Mouse (Mus musculus) megakaryocyte progenitor cell, adult 5-6 weeks (primary cell): ENCODE measurements at regions not wholly inside any gene's neighbourhood (a gene's known extent, or its start where the extent isn't known, plus 50 kb on each side); places are given as distances from the start of the nearest gene placed in this dataset.
"Not testable (repeated sequence)": the region's sequence is repeated elsewhere in the genome, so short reads cannot be mapped to it uniquely, and the experiment has no call there.

Source experiments
- ATAC-seq: replicated peaks from 2 replicates; pipeline ENCODE4 v1.8.0; 2016; ENCODE audit warnings: mild to moderate bottlenecking, moderate TSS enrichment, inconsistent platforms; ENCODE audit not compliant: poor library complexity

DNA sequence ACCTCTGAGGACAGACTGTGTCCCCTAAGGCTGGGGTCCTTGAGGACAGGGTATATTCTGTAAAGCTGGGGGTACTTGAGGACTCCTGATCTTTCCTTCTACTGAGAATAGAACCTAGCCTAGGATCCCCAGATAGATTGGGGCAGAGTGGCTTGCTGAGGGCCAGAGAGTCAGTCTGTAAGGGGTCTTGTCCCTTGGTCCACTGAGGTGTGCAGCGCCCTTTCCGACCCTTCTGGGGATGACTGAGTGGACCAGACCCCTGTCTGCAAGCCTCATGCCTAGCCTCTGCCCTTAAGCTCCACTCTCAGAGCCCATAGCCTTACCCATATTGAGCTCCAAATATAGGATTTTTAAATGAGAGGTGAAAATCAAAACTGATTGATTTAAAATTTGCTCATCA lies 152.2 kb upstream of the Mocs1 start:
- ATAC-seq = no peak

DNA sequence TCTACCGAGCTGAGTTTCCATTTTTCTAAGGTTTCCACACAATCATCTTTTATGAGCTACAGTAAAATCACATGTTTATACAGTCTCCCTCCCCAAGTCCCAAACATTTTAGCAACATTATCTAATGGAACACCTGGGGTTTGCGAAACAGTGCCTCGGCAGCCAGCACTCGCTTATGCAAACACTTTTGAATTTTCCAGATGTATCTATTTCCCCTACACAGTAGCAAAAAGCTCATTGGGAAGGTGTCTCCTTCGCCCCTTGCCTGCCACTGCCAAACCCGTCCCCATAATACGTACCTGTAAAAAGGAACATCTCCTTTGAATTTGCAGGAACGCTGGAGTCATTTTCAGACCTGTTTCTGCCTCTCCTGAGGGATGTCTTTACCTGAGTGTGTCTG lies 149.6 kb upstream of the Mocs1 start:
- ATAC-seq = no peak

DNA sequence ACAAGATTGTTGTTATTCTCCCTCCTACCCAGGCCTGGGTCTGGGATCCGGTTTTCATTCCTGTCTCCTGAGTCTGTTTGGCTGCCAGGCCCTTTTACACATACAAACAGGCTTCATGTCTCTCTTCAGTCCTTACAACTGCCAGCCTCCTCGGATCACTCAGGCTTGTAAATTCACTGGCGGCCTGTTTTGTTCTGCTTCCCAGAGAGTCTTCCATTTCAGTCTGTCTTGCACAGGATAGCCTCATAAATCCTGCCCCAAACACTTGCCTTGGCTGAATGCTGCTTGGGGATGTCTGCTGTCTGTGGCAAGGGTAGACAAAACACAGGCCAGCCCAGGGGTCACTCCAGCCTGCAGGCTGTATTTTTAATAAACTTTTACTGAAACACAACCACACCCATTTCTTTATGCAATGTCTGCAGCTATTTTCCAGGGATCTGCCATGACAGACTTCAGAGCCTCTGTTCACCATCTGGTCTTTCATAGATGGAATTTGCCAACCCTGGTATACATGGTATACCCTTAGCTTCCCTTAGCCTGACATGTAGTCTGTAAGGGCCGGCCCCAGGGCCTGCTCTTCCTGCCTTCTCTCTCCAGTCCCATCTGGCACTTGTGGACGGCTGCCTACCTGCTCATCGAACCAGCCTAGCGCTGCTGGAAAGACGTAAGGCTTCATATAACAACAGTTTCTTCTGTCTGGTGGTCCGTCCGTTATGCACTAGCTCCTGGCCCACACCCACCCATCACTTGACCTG lies 149.0 kb upstream of the Mocs1 start:
- ATAC-seq = no peak

DNA sequence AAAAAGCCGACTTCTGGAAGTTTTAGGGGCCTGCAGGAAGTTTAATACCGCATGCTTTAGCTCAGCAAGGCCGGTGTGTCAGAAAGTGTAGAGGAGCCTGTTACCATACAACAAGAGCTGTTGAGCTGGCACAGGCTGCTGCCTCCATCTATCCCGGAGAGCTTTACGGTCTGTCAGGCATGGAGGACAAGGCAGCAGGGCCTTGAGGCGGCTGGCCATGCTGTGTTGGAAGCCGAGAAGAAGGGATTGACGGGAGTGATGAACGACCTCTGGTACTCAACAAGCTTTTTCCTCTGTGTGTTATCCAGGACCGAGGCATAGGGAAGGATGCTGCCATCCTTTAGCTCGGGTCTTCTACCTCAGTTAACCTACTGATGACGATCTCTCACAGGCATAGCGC lies 146.8 kb upstream of the Mocs1 start:
- no peak for ATAC-seq

DNA sequence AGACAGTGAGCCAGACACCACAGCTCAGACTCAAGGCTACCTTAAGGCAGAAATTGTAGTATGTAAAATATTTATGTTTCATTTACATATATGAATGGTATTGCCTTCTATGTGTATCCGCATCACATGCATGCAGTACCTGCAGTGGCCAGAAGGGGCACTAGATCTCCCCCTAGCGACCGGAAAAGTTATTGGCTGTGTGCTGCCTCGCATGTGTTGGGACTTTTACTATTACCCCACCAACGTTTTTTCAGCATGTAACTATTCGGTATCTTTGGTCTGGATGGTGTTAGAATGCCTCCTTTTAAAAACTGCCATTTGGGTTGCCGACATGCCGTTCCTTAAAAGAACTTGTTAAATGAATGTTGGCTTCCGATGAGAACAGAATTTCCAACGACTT lies 145.7 kb upstream of the Mocs1 start:
- ATAC-seq = no peak

DNA sequence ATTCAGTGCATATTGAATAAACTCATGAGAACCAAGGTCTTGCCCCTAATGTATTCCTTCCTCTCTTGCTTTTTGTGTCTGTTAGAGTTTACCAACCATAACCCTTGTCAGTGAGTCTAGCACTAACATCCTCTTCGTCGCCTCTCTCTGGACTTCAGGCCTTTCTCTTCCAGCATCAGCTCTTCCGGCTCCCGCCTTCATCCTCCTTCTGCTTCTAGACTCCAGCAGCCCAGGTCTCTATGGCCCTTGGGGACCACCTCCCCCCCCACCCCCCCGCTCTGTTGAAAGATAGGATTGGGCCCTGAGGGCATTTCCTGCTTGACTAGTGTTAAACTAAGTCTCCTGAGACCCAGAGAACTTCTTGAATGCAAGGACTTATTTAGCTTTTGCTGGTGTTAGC lies 144.7 kb upstream of the Mocs1 start:
- no peak for ATAC-seq

DNA sequence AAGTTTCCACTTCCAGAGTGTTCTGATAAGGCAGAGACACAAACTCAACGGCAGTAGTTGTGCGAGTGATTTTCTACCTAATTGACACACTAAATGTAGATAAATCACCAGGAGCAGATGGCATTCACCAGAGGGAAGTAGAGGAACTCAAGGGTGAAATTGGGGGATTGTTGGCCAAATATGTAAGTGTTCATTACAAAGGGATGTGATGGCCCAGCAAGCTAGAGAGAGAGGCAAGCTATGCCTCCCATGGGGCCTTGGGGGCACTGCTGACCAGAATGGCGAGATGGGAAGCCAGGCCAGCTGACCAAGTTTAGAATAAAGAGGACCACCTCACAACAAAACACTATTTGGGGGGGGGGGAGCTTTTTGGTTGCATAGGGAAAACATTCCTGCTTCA lies 136.5 kb upstream of the Mocs1 start:
- no peak for ATAC-seq

DNA sequence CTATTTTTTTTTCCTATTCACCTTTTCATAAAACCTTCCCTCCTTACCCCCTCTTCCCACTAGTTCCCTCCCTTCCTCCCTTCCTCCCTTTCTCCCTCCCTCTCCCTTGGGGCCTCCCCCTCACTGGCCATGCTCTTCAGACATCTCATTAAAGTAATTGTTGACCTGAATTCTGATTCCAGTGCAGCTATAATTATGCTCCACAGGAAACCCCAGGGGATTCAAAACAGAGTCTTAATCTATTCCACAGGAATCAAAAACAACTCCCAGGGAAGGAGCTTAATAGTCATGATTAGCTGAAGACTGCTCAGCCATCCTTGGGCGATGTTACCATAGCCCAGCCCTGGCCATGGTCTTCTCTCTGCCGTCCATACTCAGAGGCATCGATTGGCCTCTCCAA lies 123.7 kb upstream of the Mocs1 start:
- no peak for ATAC-seq

DNA sequence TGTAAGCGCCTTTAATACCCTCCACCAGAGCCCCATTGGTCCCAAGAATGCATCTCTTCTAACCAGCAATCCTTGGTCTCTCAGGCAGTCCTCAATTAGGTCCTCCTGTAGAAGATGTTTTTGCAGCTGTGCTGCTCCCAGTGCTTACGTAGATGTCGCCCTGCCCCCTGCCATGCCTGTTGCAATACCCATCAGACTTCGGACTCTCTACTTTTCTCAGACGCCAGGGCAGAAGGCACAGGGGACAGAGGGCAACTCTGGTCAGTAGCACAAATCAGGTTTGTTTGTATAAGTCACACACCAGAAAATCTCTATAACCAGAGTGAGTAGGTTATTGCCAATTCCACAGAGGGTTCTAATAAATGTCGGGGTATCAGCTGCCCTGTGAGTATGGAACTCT lies 123.0 kb upstream of the Mocs1 start:
- ATAC-seq = no peak

DNA sequence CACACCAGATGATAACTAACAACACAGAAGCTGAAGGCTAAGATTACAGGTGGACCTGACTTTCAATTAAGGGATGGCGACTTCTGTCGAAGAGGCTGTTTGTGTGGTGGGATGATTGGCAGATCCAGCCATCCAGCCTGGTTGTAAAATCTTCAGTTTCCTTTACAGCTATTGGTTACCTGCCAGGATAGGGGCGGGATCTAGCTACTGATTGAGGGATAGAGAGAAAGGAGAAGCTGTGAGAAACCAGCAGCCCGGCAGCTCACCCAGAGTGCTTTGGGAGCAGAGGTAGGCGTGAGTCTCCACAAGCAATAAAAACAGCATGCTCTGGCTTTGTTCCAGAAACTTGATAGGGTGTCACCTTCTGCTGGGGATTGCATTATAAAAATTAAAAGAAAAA lies 119.1 kb upstream of the Mocs1 start:
- no peak for ATAC-seq

DNA sequence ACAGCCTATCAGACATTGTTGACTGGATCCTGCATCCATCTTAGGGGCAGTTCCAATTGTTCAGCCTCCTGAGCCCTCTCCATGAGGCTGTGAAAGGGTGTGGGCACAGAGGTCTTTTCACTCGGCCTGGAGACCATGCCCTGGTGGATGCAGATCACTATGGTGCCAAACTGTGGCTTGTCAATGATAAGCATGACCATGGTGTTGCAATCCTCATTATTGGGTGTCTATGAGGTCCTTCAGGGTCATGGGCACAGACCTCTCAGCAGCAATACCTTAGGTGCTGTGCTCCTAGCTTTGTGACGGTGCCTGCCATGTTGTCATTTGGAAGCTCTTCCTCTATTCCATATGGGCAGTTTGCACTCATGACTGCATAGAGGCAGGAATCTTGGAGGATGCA lies 114.0 kb upstream of the Mocs1 start:
- ATAC-seq = no peak

DNA sequence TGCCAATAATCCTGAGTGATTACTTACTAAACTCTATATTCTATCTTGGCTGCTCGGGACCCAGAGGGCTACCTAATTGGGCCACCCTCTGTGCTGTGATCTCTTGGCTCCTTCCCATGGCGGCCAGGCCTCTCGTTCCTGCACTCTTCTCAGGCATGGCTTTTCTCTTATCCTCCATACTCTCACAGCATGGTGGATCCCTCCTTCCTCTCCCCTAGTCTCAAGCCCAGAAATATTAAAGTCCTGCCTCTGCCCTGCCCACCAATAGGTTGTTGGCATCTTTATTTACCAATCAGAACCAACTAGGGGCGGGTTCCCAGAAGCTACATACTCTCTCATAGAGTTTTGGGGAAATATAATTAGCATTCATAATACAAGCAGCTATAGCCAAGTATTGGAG lies 100.6 kb upstream of the Mocs1 start:
- no peak for ATAC-seq

DNA sequence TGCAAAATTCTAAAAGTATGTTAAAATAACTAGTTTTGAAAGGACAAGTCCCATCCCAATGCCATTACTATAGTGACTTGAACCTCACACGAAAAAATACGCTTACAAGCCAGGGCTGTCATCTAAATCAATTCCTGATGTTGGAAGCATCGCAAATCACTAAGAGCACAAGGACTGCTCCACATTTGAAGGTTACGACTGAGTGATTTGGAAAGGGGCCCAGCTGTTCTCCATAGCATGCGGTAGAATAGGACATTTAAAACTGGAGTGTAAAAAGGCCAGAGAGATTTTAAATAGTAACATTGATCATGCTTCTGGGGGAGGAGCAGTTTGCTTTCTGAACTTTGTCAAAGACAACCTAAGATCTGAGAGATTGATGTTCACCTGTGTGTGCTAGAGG lies 92.8 kb upstream of the Mocs1 start:
- ATAC-seq = no peak

DNA sequence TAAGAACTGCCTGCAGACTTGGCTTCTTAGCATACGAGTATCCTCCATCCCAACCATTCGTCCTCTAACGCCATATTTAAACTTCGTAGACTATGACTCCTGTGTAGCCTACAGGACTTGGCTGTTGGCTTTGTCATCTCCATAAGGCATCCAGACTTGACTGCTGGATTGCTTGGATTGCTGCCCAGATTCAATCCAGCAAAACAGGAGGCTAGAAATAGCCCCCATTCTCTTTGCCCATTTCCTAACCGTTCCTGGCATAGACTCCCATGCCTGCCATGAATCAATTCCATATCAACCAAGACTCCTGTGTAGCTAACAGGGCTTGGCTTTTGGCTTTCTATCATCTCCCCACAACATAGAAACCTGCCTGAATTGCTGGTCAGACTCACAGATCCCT lies 90.3 kb upstream of the Mocs1 start:
- ATAC-seq = no peak

DNA sequence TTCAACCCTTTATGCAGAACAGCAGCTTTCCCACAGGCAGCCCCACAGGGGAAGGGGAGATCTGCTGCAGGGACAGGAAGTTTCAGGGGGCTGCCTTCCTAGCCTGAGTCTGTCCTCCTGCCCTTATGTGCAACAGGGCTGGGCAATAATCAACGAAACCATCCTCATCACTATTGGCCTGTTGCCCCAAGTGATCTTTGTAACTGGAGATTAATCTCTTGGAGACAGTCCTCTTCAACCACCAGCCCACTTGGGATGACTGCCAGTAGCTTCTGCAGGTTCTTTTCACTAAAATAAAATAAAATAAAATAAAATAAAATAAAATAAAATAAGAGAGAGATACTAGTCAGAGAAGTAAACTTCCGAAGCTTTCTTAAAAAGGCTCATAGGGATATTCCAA lies 85.5 kb upstream of the Mocs1 start:
- no peak for ATAC-seq

DNA sequence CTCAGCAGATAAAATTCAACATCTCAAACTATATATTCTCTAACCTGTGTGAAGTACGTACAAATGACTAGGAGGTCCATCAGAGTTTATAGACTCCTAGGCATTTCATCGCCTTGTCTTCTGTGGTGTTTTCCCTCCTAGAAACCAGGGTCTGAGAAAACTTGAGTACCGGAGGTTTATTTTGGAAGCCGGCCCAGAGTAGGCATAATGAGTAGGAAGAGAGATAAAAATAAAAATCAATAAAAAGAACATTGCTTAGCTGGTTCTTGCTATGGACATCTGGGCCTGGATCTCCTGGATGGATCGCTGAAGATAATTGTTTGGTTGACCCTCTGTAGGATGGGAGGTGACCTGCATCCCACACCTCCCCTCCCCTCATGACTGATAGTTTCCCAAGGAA lies 81.5 kb upstream of the Mocs1 start:
- ATAC-seq = no peak

DNA sequence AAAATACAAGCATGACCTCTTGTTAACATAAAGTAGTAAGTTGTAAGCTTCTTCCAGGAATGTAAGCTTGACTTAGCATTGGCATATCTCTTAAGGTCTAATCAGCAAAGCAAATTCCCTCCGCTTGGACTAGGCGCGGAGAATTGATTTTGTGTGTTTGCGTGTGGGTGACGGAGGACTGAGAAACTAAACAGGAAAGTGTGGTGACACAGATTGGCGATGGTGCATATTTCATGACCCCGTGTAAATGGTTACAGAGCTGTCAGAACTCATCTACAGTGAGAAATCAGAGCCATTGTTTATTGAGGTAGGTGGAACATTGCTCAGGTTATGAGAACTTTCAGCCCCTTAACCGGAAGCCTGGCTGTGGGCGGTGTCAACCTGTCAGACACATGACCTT lies 78.8 kb upstream of the Mocs1 start:
- no peak for ATAC-seq

DNA sequence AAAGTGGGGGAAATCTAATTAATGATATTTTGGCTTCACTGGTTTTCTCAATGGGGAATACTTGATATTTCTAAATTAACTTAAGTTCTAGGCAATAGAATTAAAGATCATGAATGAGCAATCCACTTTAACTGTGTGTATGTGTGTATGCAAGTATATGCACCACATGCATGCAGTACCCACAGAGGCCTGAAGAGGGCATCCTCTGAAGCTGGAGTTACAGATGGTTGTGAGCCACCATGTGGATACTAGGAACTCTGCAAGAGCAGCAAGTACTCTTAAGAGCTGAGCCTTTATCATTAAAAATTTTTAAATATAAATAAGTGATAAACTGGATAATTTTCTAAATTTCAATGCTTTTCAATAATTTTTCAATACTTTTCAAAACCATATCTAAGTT lies 69.0 kb upstream of the Mocs1 start:
- no peak for ATAC-seq

DNA sequence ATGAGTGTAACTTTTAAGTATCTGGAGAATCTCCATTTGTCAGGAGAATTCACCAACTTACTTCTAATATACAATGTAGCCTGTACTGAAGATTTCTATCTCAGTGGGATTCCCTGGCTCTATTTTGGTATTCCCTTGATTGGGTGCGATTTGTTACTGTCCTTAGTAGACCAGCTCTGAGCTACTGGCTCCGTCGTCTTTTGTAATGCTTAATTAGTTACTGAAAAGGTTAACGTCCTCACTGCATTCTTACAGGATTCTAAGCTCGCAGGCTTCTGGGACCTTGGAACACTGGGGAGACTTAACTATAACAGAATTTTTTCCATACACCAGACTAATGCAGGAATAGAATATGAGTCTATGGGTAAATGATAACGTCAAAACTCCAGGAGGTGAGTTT lies 67.9 kb upstream of the Mocs1 start:
- not testable (repeated sequence) for ATAC-seq

DNA sequence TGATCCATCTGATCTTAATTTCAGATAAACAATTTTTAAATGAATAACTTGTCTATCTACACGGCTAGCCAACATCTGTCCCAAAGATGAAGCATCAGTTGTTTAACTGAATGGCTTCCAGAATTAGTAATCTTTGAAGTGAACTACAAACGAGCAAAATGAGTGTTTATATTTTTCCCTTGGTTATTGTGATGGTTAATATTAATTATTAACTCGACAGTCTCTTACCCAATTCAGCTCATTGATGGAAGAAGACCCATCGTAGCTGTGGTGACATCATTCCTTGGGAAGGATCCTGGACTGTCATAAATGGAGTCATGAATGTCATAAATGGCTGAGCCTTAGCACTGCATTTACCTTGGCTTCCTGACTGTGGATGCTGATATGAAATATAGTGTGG lies 60.4 kb upstream of the Mocs1 start:
- ATAC-seq = no peak

DNA sequence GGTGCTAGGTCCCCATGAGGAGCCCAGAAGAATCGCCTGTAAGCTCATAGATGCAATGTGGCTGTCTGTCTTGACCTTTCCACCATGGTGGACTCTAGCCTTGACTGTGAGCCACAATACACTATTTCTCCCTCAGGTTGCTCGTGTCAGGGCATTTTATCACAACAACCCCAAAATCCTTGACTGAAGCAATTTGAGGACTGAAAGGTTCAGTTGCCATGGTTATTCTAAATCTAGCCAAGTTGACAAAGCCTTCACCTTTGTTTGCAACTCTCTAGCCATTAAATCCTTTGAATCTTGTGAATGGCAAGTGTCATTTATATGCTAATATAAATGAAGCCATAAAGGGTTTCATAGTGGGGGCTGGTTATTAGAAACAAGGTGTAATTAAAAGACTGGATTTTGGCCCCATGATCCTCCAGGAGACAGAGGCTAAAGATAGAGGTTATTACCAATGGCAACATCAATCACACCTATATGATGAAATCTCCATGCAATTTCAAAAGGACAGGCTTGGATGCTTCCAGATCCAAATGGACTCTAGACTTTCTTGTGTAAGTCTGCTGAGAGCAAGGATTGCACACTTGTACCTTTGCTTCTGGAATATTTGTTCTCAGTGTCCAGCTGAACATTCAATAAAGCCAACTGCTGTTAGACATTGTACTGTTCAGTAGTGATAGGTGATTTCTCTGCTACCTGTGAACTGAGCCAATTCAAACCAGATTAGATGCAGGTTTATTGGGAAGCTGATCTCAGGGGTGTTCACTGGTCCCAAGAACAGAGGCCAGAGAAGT lies 59.5 kb upstream of the Mocs1 start:
- no peak for ATAC-seq

DNA sequence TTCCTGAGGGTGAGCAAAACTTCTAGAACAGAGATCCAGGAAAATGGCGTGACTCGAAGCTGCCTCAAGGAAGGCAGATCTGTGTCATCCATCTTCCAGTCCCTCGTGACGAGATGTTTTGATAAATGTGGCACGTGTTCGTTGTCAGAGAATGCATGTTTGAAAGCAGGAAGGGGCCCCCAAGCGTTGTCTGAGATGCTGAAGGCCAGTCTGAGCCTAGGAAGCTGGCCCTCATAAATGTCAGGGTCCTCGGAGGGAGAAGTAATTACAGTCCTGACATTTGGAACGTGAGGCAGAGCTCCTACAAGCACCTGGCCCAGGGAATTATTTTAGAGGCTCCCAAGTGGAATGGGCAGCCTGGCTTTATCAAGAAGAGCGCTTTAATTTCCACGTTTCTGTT lies 50.5 kb upstream of the Mocs1 start:
- ATAC-seq = no peak
